Mouse (Mus musculus) liver, embryonic 14.5 days (tissue): ENCODE measurements around the gene Mpv17l2.

ENCODE experiments used
- CTCF ChIP-seq: IDR thresholded peaks from 2 replicates; pipeline ENCODE4 v1.5.1; 2016; ENCODE audit warnings: antibody characterized with exemption, low read depth, control low read depth
- EP300 ChIP-seq: IDR thresholded peaks from 2 replicates; pipeline ENCODE4 v1.6.1; 2016; ENCODE audit warnings: antibody characterized with exemption, low read depth

GRCm38 (mm10) chr8:70721601-70722000 is 39.1 kb downstream of the Mpv17l2 start:
- TF ChIP-seq CTCF: no peak
- no peak for TF ChIP-seq EP300
